15 mouse cellular contexts compared by ENCODE assay signal in genomic region chr1:57741740-57742139, GRCm38 (mm10). TPM values are rescaled to one million over a fixed set of nuclear protein-coding genes. Genes with fewer than 3 reads are reported as not detected.
A peak's percentile ranks its signal among the peaks of the same experiment; 100 is the strongest.
DNase-seq lines count a peak whose midpoint lies in the region; ATAC-seq and TF ChIP-seq lines count a peak whose summit lies in the region.
"Had no signal": no experiment of that assay in that cellular context is flagged by ENCODE, and none has a peak within 500 bp of the region (broad histone marks: within the 10 kb centered on the region; RNA-seq: fewer than 3 reads in every experiment).

No protein-coding gene starts in this region.

- H3K9me3 ChIP-seq in lung, postnatal 0 days (ENCODE audit: low read length), result no peaks in the 10 kb centered on the region
- no peaks in the 10 kb centered on the region for H3K9me3 ChIP-seq in kidney, embryonic 15.5 days (replicated peaks)
- no peaks in the 10 kb centered on the region for H3K9me3 ChIP-seq in stomach, embryonic 16.5 days (replicated peaks; ENCODE audit: control insufficient read depth, low read length)
- H3K9me3 ChIP-seq: heart, embryonic 10.5 days had no signal

- intact Hi-C loops in gastrocnemius, postnatal 14 days (cut with DNase I; ENCODE audit: low total_unique reads), result no loop called here

- no peak for TF ChIP-seq EP300 in lung, postnatal 0 days (IDR thresholded peaks at IDR 0.05)

- no peaks in the 10 kb centered on the region for H3K27me3 ChIP-seq in lung, postnatal 0 days (replicated peaks; ENCODE audit: insufficient read depth, low read length)
- H3K27me3 ChIP-seq in kidney, embryonic 15.5 days, result no peaks in the 10 kb centered on the region
- H3K27me3 ChIP-seq in stomach, embryonic 16.5 days (ENCODE audit: control insufficient read depth, insufficient read depth, low read length), result no peaks in the 10 kb centered on the region

- no peak for ATAC-seq in lung, postnatal 0 days
- ATAC-seq in kidney, embryonic 15.5 days (replicated peaks; ENCODE audit: low FRiP score), result no peak
- peak; percentile 64; the same call in 1 of the 2 replicates for ATAC-seq in stomach, embryonic 16.5 days (ENCODE audit: insufficient read depth, low FRiP score)

- no peaks in the 10 kb centered on the region for H3K36me3 ChIP-seq in lung, postnatal 0 days (ENCODE audit: insufficient read depth, low read length)
- H3K36me3 ChIP-seq in kidney, embryonic 15.5 days, result no peaks in the 10 kb centered on the region
- no peaks in the 10 kb centered on the region for H3K36me3 ChIP-seq in stomach, embryonic 16.5 days (ENCODE audit: control insufficient read depth, insufficient read depth, low read length)
- H3K36me3 ChIP-seq: heart, embryonic 10.5 days had no signal

- no peak for TF ChIP-seq CTCF in lung, postnatal 0 days (IDR thresholded peaks at IDR 0.05)

- H3K4me1 ChIP-seq in lung, postnatal 0 days (ENCODE audit: insufficient read depth, low read depth, low read length), result no peaks in the 10 kb centered on the region
- 0 out of 2 replicates have a peak, but pooled peaks cover 2% of the 10 kb centered on the region for H3K4me1 ChIP-seq in kidney, embryonic 15.5 days
- H3K4me1 ChIP-seq in stomach, embryonic 16.5 days (ENCODE audit: control insufficient read depth, insufficient read depth, low read length), result peaks cover 5% of the 10 kb centered on the region
- H3K4me1 ChIP-seq: heart, embryonic 10.5 days had no signal

- peak; percentile 15 for DNase-seq in gastrocnemius, postnatal 14 days
- no peak for DNase-seq in gastrocnemius, adult 18-20 months (ENCODE audit: low spot score)
- peak; percentile 44 for DNase-seq in lung, postnatal 0 days (ENCODE audit: low spot score)
- DNase-seq in lung, postnatal 25 days (ENCODE audit: low spot score), result no peak
- no peak for DNase-seq in spleen, postnatal 36 days (ENCODE audit: low spot score in 2 of 2)
- DNase-seq in adrenal gland, postnatal 4 days (ENCODE audit: low spot score in 2 of 2), result no peak
- DNase-seq: right cerebral cortex, postnatal 14 days; thymus, postnatal 14 days had no signal

- no peak overlapping the region for H3K4me3 ChIP-seq in lung, postnatal 0 days (ENCODE audit: low read depth, low read length)
- no peak overlapping the region for H3K4me3 ChIP-seq in kidney, embryonic 15.5 days (replicated peaks)
- no peak overlapping the region for H3K4me3 ChIP-seq in stomach, embryonic 16.5 days (replicated peaks; ENCODE audit: low read length)
- H3K4me3 ChIP-seq: heart, embryonic 10.5 days had no signal

- H3K4me2 ChIP-seq in lung, postnatal 0 days (replicated peaks; ENCODE audit: low read depth, low read length), result no peak overlapping the region
- no peak overlapping the region for H3K4me2 ChIP-seq in kidney, embryonic 15.5 days
- no peak overlapping the region for H3K4me2 ChIP-seq in stomach, embryonic 16.5 days (ENCODE audit: low read depth, low read length)
- H3K4me2 ChIP-seq: liver, embryonic 11.5 days had no signal

- H3K9ac ChIP-seq in lung, postnatal 0 days (replicated peaks; ENCODE audit: low read depth), result no peak overlapping the region
- H3K9ac ChIP-seq in kidney, embryonic 15.5 days, result no peak overlapping the region
- H3K9ac ChIP-seq in stomach, embryonic 16.5 days (ENCODE audit: low read length), result no peak overlapping the region

- 62% methylated on average over 8 of the region's 8 CpGs for WGBS in lung, postnatal 0 days
- WGBS in kidney, embryonic 15.5 days, result 69% methylated on average over 8 of the region's 8 CpGs
- WGBS in stomach, embryonic 16.5 days, result 72% methylated on average over 8 of the region's 8 CpGs

- H3K27ac ChIP-seq in lung, postnatal 0 days (ENCODE audit: low read length), result no peak overlapping the region
- 0 out of 2 replicates have a peak overlapping the region, but pooled peaks have one; percentile 10 for H3K27ac ChIP-seq in kidney, embryonic 15.5 days
- peak overlapping the region; percentile 3; the same call in 1 of the 2 replicates for H3K27ac ChIP-seq in stomach, embryonic 16.5 days (ENCODE audit: low read length)
- H3K27ac ChIP-seq: heart, embryonic 10.5 days had no signal

RNA-seq across cellular contexts. Expression of gene Spats2l, which starts 32.2 kb away (rescaled TPM):
- 10 to 100 TPM; 14.8 to 18.2 TPM for total RNA-seq in gastrocnemius, postnatal 14 days (2021)
- total RNA-seq in gastrocnemius, adult 18-20 months (2021), result 1 to 10 TPM; 2.3 to 2.6 TPM
- polyA plus RNA-seq in lung, postnatal 0 days (2015; fragmentation: Nextera tagmentation; extraction: Ambion mirVana), result 73.1 and 80.5 TPM in 2 replicates
- polyA plus RNA-seq in kidney, embryonic 15.5 days (2015; fragmentation: Nextera tagmentation; extraction: Ambion mirVana), result 62.3 and 63.8 TPM in 2 replicates
- polyA plus RNA-seq in stomach, embryonic 16.5 days (2015; fragmentation: Nextera tagmentation; extraction: Ambion mirVana), result 88.6 and 95.9 TPM in 2 replicates
- total RNA-seq in adrenal gland, postnatal 4 days (2021), result 10 to 100 TPM; 20.7 to 22.2 TPM
- total RNA-seq: common myeloid progenitor, adult 5-6 weeks; hematopoietic stem cell, adult 5-6 weeks; megakaryocyte-erythroid progenitor cell, adult 5-6 weeks had no signal

Comparison
In these comparisons a context has a peak if more than half of its experiments do, and no peak if none do; other contexts are left out.
1. DNase-seq: peak in gastrocnemius, postnatal 14 days (single experiment) and lung, postnatal 0 days (single experiment); none in gastrocnemius, adult 18-20 months (single experiment), lung, postnatal 25 days (single experiment), spleen, postnatal 36 days (0 of 2) and adrenal gland, postnatal 4 days (0 of 2).
2. RNA of gene Spats2l, which starts 32.2 kb away (total RNA-seq): 20.7 to 22.2 TPM in adrenal gland, postnatal 4 days and 14.8 to 18.2 TPM in gastrocnemius, postnatal 14 days; 2.3 to 2.6 TPM in gastrocnemius, adult 18-20 months; every median in the first group is over 4 times any median in the second.